Mouse (Mus musculus) CH12.LX (cell line): Measurements from ENCODE around the gene Hdac8. TPM values are rescaled to one million over a fixed set of nuclear protein-coding genes. Genes with fewer than 3 reads are reported as not detected.

Source experiments
- DNase-seq: peaks from one replicate; pipeline ENCODE4 v3.0.0-alpha.2; 2013; ENCODE audit errors: extremely low read depth
- H3K27ac ChIP-seq: 2 replicates; pipeline ENCODE4 v1.5.1; 2012; ENCODE audit warnings: low read depth, mild to moderate bottlenecking, control low read depth, moderate library complexity; ENCODE audit not compliant: insufficient read depth
- H3K27me3 ChIP-seq: replicated peaks from 2 replicates; pipeline ENCODE3; 2012; ENCODE audit warnings: inconsistent platforms
- H3K36me3 ChIP-seq, 2 experiments: replicated peaks in 1 of 2; 2 replicates each; pipeline versions ENCODE3 to v1.6.1; 2012; ENCODE audit warnings: inconsistent platforms in 1 of 2, low read length in 1 of 2, mild to moderate bottlenecking in 1 of 2, mixed read lengths in 1 of 2, moderate library complexity in 1 of 2; ENCODE audit not compliant: control insufficient read depth in 1 of 2, insufficient read depth in 1 of 2
- H3K4me1 ChIP-seq, 2 experiments: 2 replicates each; pipeline ENCODE4 v1.6.1; 2012; ENCODE audit warnings: inconsistent platforms in 1 of 2, moderate library complexity in 1 of 2; ENCODE audit not compliant: insufficient read depth in 2 of 2, control insufficient read depth in 1 of 2
- H3K4me2 ChIP-seq: 2 replicates; pipeline ENCODE4 v1.6.1; 2012; ENCODE audit warnings: low read depth, mild to moderate bottlenecking, control low read depth; ENCODE audit not compliant: poor library complexity, insufficient read depth, severe bottlenecking
- H3K4me3 ChIP-seq, 3 experiments: fragments of 150-350 bp in 1 of 3; sonication (generic) in 1 of 3; replicated peaks in 1 of 3; 2 replicates each; pipeline versions ENCODE3 to v1.5.1; 2011 to 2012; ENCODE audit warnings: low read depth in 2 of 3, low read length in 2 of 3, mild to moderate bottlenecking in 2 of 3, moderate library complexity in 2 of 3, control low read depth in 1 of 3, improper control_type of control experiment in 1 of 3, inconsistent platforms in 1 of 3, mixed read lengths in 1 of 3; ENCODE audit not compliant: poor library complexity in 1 of 3
- H3K79me2 ChIP-seq: replicated peaks from 2 replicates; pipeline ENCODE4 v1.6.1; 2012; ENCODE audit warnings: mild to moderate bottlenecking, moderate library complexity; ENCODE audit not compliant: control insufficient read depth, poor library complexity, insufficient read depth, severe bottlenecking; ENCODE audit errors: extremely low read depth
- H3K9ac ChIP-seq: 2 replicates; pipeline ENCODE4 v1.6.1; 2012; ENCODE audit warnings: low read depth, mild to moderate bottlenecking, control low read depth, moderate library complexity; ENCODE audit not compliant: insufficient read depth
- H3K9me3 ChIP-seq: replicated peaks from 2 replicates; pipeline ENCODE3; 2012; ENCODE audit warnings: low read length, inconsistent platforms, mixed read lengths
- CHD1 ChIP-seq: IDR thresholded peaks from 2 replicates; pipeline ENCODE4 v1.6.1; 2012; ENCODE audit warnings: low read depth, low read length, improper control_type of control experiment, inconsistent platforms
- CTCF ChIP-seq, 2 experiments: IDR thresholded peaks in 1 of 2; conservative IDR thresholded peaks in 1 of 2; 2 replicates each; pipeline ENCODE4 v1.5.1; 2011 to 2012; ENCODE audit warnings: low read depth in 2 of 2, low read length in 2 of 2, improper control_type of control experiment in 1 of 2, inconsistent platforms in 1 of 2, mild to moderate bottlenecking in 1 of 2, moderate library complexity in 1 of 2
- ELF1 ChIP-seq: IDR thresholded peaks from 2 replicates; pipeline ENCODE4 v1.6.1; 2014; ENCODE audit warnings: low read depth, mild to moderate bottlenecking, inconsistent platforms, low read length, improper control_type of control experiment
- ETS1 ChIP-seq: conservative IDR thresholded peaks from 2 replicates; pipeline ENCODE4 v1.6.1; 2012; ENCODE audit warnings: low read depth, mild to moderate bottlenecking, inconsistent platforms, low read length, improper control_type of control experiment, moderate library complexity
- JUN ChIP-seq: IDR thresholded peaks from 2 replicates; pipeline ENCODE4 v1.6.1; 2011; ENCODE audit warnings: low read depth, mild to moderate bottlenecking, low read length, improper control_type of control experiment, moderate library complexity; ENCODE audit not compliant: insufficient read depth
- JUND ChIP-seq: conservative IDR thresholded peaks from 2 replicates; pipeline ENCODE4 v1.6.1; 2011; ENCODE audit warnings: low read depth, low read length, improper control_type of control experiment
- KAT2A ChIP-seq: IDR thresholded peaks from 2 replicates; pipeline ENCODE4 v1.6.1; 2012; ENCODE audit warnings: low read length, improper control_type of control experiment, inconsistent platforms; ENCODE audit not compliant: insufficient replicate concordance
- MAFK ChIP-seq: IDR thresholded peaks from 2 replicates; pipeline ENCODE4 v1.6.1; 2011; ENCODE audit warnings: low read length, improper control_type of control experiment; ENCODE audit not compliant: insufficient replicate concordance
- NELFE ChIP-seq: IDR thresholded peaks from 2 replicates; pipeline ENCODE4 v1.6.1; 2011; ENCODE audit warnings: low read depth, low read length, improper control_type of control experiment
- PAX5 ChIP-seq: IDR thresholded peaks from 2 replicates; pipeline ENCODE4 v1.6.1; 2012; ENCODE audit warnings: low read length, inconsistent platforms, mixed read lengths
- POLR2AphosphoS2 ChIP-seq: IDR thresholded peaks from 2 replicates; pipeline ENCODE4 v1.6.1; 2011; ENCODE audit warnings: low read depth, low read length, improper control_type of control experiment
- RAD21 ChIP-seq: IDR thresholded peaks from 2 replicates; pipeline ENCODE4 v1.6.1; 2011; ENCODE audit warnings: low read depth, mild to moderate bottlenecking, low read length, improper control_type of control experiment, moderate library complexity
- RCOR1 ChIP-seq: conservative IDR thresholded peaks from 2 replicates; pipeline ENCODE4 v1.6.1; 2012; ENCODE audit warnings: low read depth, mild to moderate bottlenecking, inconsistent platforms, low read length, improper control_type of control experiment
- SMC3 ChIP-seq: IDR thresholded peaks from 2 replicates; pipeline ENCODE4 v1.6.1; 2011; ENCODE audit warnings: low read depth, low read length, improper control_type of control experiment
- TBP ChIP-seq: conservative IDR thresholded peaks from 2 replicates; pipeline ENCODE4 v1.6.1; 2011; ENCODE audit warnings: low read depth, low read length, improper control_type of control experiment
- UBTF ChIP-seq: IDR thresholded peaks from 2 replicates; pipeline ENCODE4 v1.6.1; 2012; ENCODE audit warnings: low read depth, mild to moderate bottlenecking, inconsistent platforms, low read length, improper control_type of control experiment, moderate library complexity
- USF1 ChIP-seq: IDR thresholded peaks from 2 replicates; pipeline ENCODE4 v1.6.1; 2014; ENCODE audit warnings: low read depth, mild to moderate bottlenecking, inconsistent platforms, low read length, improper control_type of control experiment
- ZC3H11A ChIP-seq: IDR thresholded peaks from 2 replicates; pipeline ENCODE4 v1.6.1; 2012; ENCODE audit warnings: low read depth, mild to moderate bottlenecking, inconsistent platforms, low read length, improper control_type of control experiment
- ZKSCAN1 ChIP-seq: IDR thresholded peaks from 2 replicates; pipeline ENCODE4 v1.6.1; 2012; ENCODE audit warnings: low read depth, inconsistent platforms, low read length, improper control_type of control experiment, borderline replicate concordance
- ZMIZ1 ChIP-seq: IDR thresholded peaks from 2 replicates; pipeline ENCODE4 v1.6.1; 2012; ENCODE audit warnings: low read depth, mild to moderate bottlenecking, inconsistent platforms, low read length, improper control_type of control experiment
- ZNF384 ChIP-seq: IDR thresholded peaks from 2 replicates; pipeline ENCODE4 v1.6.1; 2012; ENCODE audit warnings: low read depth, low read length, improper control_type of control experiment, inconsistent platforms
- dilution Hi-C: fragments of 300-500 bp; cut with MboI; formaldehyde crosslinking; loops from 2 replicates; pipeline ENCODE4 v1.14.3; 2020; ENCODE audit warnings: low sequenced_read_pairs; ENCODE audit not compliant: extremely low pct_unique_long_range_greater_than_20kb, extremely low pct_ligation_motif_present
- in situ Hi-C: fragments of 300-500 bp; cut with MboI; formaldehyde crosslinking; loops from 3 replicates; pipeline ENCODE4 v1.14.3; 2019; ENCODE audit warnings: low sequenced_read_pairs, low pct_ligation_motif_present, low pct_unique_long_range_greater_than_20kb, mixed read lengths
- polyA plus RNA-seq: library from polyadenylated mRNA; unstranded; fragments of >175 nt; gene quantifications from 2 replicates; pipeline ENCODE4 v1.2.1, GENCODE M21; 2012; ENCODE audit warnings: low read depth; ENCODE audit not compliant: insufficient read length
- total RNA-seq, 2 experiments: library from RNA; depleted of rRNA; stranded (reverse); fragments of 300-350 nt in 1 of 2; fragments of >200 nt in 1 of 2; gene quantifications; 2 replicates each; pipeline ENCODE4 v1.2.3; 2012 to 2014

The Hdac8 gene
- total and polyA plus RNA-seq, 3 experiments = 11.2 to 13.9 (median 13.0) TPM

DNA sequence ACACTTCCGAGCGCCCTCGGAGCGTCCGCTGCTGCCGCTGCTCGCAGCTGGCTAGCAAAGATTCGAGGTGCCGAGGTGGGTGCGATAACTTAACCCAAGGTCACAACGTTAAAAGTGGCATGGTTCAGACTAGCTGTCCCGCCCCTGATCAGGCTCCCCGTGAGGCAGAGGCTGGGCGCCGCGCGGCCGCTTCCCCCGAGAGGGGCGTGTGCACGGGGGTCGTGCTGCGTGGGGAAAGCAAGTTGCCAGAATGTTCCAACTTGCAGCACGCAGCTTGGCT, 254.3 kb downstream of the Hdac8 start:
- Histone ChIP-seq H3K4me3 (peak overlapping the region in 2 of 3 experiments; percentile 38 to 42), H3K4me2 (peak overlapping the region; percentile 74), H3K36me3 (no peaks in the 10 kb centered on the region), H3K27ac (no peak overlapping the region), H3K9ac (no peak overlapping the region), H3K9me3 (no peaks in the 10 kb centered on the region), H3K4me1 (peaks cover 0 to 18% of the 10 kb centered on the region in 2 experiments; a peak in 2 of 4 replicates), H3K79me2 (no peaks in the 10 kb centered on the region)
- in situ Hi-C loops = loop anchor here (25.0 kb wide), 1 partner anchor 111 kb away; no protein-coding TSS in a partner anchor
- DNase-seq = no peak
- dilution Hi-C loops = no loop called here
- TF ChIP-seq ZNF384 = no peak
- no peak for TF ChIP-seq RCOR1
- TF ChIP-seq UBTF = 0 out of 2 replicates have a peak, but pooled peaks have one; percentile 35
- TF ChIP-seq, all 38 proteins: peak for 1
- H3K27me3 ChIP-seq = peaks cover 17% of the 10 kb centered on the region

DNA sequence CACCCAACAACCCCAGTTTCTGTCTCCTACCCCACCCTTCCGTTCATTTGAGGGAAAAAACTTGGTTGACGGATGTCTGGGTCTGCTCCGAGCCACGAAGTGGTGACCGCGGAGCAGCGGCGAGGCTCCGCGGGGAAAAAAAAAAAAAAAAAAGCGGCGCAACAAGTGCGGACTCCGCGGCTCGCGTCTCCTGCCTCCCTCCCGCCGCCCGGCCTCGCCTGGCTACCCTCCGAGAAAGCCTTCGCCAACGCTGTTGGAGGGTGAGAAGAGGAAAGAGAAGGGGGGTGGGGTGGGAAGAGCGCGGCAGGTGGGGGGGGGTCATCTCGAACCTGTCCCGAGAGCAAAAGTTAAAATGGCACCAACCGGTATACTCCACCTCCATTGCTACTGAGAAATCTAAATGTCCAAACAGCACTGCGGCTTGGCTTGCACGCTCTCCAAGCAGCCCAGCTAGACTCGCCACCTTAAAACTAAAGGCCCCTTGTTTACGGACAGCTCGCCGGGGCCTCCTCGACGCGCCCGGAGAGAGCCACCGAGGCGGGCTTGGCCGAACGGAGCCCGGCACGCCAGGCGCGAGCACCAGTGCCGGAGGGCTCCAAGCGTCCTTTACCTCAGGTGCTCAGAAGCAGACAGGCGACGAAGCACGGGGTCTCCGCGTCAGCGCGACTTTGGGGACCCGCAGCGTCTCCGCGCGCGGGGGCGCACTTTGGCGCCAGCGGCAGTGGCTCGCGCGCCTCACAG, 254.8 kb downstream of the Hdac8 start:
- in situ Hi-C loops = loop anchor here (25.0 kb wide), 1 partner anchor 112 kb away; no protein-coding TSS in a partner anchor
- Histone ChIP-seq H3K36me3 (no peaks in the 10 kb centered on the region), H3K27ac (no peak overlapping the region), H3K4me2 (peak overlapping the region; percentile 74), H3K79me2 (no peaks in the 10 kb centered on the region), H3K4me3 (peak overlapping the region in 1 of 3 experiments; percentile 42), H3K9ac (no peak overlapping the region), H3K9me3 (no peaks in the 10 kb centered on the region)
- DNase-seq = no peak
- dilution Hi-C loops = no loop called here
- no peak for TF ChIP-seq JUN
- no peak for TF ChIP-seq ZKSCAN1
- no peak for TF ChIP-seq TBP
- TF ChIP-seq MAFK = no peak
- no peak for TF ChIP-seq ZMIZ1
- TF ChIP-seq ETS1 = no peak
- TF ChIP-seq, all 38 proteins: peak for 0
- H3K27me3 ChIP-seq = peaks cover 17% of the 10 kb centered on the region
- peaks cover 0 to 18% of the 10 kb centered on the region in 2 experiments; a peak in 2 of 4 replicates for H3K4me1 ChIP-seq

DNA sequence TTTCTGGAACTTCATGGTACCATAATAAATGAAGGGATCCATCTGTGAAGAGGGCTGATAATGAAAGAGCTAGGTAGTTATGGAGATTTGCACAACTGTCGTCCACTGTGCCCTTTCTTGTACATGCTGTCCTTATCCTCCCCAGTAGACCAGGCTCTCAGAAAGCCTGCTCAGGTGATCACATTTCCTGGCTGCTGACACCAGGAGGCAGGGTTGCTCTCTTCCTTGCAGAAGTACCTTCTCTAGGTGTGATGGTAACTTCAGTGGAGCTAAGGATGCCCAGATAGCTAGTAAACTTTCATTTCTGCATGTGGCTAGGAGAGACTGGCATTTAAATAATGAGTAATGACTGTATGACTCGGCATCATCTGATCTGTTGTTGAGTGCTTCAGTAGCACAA, 260.8 kb downstream of the Hdac8 start:
- dilution Hi-C loops (no loop called here), in situ Hi-C loops (no loop called here)
- H3K27me3 ChIP-seq = no peaks in the 10 kb centered on the region
- TF ChIP-seq USF1 (no peak), ZMIZ1 (no peak), JUND (no peak), NELFE (no peak), ZC3H11A (no peak), KAT2A (no peak), POLR2AphosphoS2 (no peak), PAX5 (no peak), ELF1 (no peak), ETS1 (no peak), RAD21 (peak; percentile 35), SMC3 (peak; percentile 37), CHD1 (no peak), CTCF (conservative IDR thresholded peaks at IDR 0.05 in 1 of 2, IDR thresholded peaks at IDR 0.05 in 1 of 2; ENCODE audit: low read depth in 2 of 2, low read length in 2 of 2) (peak in 1 of 2 experiments; percentile 36; a peak in 2 of 4 replicates)
- no peak overlapping the region for H3K9ac ChIP-seq
- no peaks in the 10 kb centered on the region for H3K36me3 ChIP-seq
- no peaks in the 10 kb centered on the region for H3K79me2 ChIP-seq
- H3K27ac ChIP-seq = no peak overlapping the region
- no peak for DNase-seq
- no peak overlapping the region for H3K4me2 ChIP-seq
- no peak overlapping the region for H3K4me3 ChIP-seq
- no peaks in the 10 kb centered on the region for H3K9me3 ChIP-seq
- no peaks in the 10 kb centered on the region for H3K4me1 ChIP-seq
